Mouse (Mus musculus): ENCODE measurements around the gene Gm17087. TPM values are rescaled to one million over a fixed set of nuclear protein-coding genes. Genes with fewer than 3 reads are reported as not detected.

The Gm17087 gene
- total RNA-seq (2014; fragmentation: Nextera tagmentation), result not detected in 2 replicates
- total RNA-seq (2017), result not detected in 2 replicates

DNA sequence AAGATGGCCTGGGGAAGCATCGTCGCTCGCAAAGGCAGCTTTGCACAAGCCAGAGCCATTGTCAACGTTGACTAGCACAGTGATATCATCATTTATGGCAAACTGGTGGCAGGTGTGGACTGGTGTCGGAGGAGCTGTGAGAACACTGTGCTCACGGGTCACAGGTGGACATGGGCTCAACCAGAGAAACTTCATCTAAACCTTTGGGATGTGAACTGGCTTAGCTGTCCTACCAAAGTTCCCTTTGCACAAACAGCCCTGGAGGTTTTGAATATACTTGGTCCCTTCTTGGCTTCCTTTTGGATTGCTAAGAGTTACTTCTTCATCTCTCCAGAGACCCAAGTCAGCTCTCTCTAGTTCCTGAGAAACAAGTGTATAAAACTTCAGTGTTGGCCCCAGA is at the start of gene Gm17087:
TSS of gene Gm17087 (minus strand) at position 101 of the 400 bp plus-strand sequence.
- no peak for ATAC-seq (replicated peaks; ENCODE audit: poor library complexity, severe bottlenecking)

- peak; percentile 79 for ATAC-seq (replicated peaks; ENCODE audit: poor library complexity, severe bottlenecking)
Observed at GRCm38 (mm10) chr17:8613882-8614551, 47.3 kb upstream of the Gm17087 start.

DNA sequence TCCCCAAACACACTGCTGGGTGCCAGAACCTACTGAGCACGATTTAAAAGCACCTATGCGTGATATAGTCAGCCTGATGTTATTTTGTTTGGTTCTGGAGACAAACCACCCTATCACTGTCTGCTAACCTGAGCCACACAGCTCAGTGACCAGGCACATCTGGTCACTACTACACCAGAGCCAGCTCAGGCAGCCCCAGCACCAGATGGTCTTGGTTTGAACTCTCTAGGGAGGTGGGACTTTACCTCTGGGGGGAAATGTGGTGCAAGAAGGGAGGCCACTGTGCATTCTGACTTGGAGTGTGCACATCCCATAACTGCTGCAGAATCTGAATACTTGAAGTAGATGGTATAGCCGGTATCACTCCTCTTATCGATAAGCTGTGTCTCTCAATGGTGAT is 45.2 kb upstream of the Gm17087 start:
- no peak for ATAC-seq (replicated peaks; ENCODE audit: poor library complexity, severe bottlenecking)

DNA sequence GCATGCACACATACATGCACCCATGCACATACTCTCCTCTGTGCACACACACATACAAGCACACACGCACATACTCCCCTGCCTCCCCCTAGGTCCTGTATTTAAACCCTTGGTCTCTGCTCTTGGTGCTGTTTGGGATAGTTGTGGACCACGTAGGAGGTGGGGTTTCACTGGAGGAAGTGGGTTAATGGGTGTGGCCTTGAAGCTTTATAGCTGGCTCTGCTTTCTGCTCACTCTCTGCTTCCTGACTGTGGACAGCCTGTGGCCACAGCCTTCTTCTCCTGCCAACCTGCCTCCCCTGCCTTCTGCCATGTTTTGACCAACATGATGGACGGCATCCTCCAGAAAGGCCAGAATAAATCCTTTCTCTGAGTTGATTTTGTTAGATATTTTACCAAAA is 39.9 kb upstream of the Gm17087 start:
- peak; percentile 50 for ATAC-seq (replicated peaks; ENCODE audit: poor library complexity, severe bottlenecking)

- no peak for ATAC-seq (replicated peaks; ENCODE audit: poor library complexity, severe bottlenecking)
Observed at GRCm38 (mm10) chr17:8605921-8606320, 39.2 kb upstream of the Gm17087 start.

- ATAC-seq (replicated peaks; ENCODE audit: poor library complexity, severe bottlenecking), result no peak
Observed at GRCm38 (mm10) chr17:8602976-8603375, 36.2 kb upstream of the Gm17087 start.

- peak; percentile 77 for ATAC-seq (replicated peaks; ENCODE audit: poor library complexity, severe bottlenecking)
Observed at GRCm38 (mm10) chr17:8597790-8598189, 31.0 kb upstream of the Gm17087 start.

DNA sequence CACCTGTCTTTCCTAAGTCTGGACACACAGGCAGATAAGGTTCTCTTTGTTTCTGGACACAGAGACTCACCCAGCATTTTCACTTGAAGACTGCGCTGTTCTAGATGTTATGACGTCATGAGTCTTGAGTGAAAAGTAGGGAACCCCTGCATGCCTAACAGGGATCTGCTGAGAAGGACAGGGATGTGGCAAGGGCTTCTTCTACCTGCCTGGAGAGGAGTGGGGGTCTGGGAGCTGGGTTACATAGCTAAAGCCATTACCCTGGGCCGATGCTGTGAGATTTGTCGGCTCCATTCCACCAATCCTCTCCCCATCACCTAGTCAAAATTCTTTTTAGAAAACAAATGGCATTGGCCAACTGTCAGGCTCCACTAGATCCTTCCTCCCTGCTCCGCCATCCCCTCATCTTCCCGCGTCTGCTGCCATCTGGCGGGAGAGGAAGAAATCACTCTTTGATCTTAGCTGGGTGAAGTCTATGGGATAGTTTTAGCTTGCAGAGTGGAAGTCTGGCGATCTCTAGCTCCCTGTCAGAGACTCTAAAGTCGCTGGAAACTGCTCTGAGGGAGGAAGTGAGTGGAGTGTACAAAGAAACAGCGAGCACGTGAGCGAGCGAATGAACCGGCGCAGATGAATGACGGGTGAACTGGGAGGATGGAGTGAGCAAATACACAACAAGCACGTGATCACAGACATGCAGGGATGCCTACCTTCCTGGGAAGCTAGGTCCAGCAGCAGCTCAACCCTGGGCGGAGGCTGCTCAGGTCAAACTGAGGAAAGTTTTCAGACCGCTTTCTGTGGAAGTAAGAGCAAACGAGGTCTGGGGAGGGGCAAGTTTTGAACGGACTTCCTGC is 25.9 kb upstream of the Gm17087 start:
- ATAC-seq (replicated peaks; ENCODE audit: poor library complexity, severe bottlenecking), result peak; percentile 80

GRCm38 (mm10) chr17:8581579-8581978 is 14.8 kb upstream of the Gm17087 start:
- no peak for ATAC-seq (replicated peaks; ENCODE audit: poor library complexity, severe bottlenecking)

DNA sequence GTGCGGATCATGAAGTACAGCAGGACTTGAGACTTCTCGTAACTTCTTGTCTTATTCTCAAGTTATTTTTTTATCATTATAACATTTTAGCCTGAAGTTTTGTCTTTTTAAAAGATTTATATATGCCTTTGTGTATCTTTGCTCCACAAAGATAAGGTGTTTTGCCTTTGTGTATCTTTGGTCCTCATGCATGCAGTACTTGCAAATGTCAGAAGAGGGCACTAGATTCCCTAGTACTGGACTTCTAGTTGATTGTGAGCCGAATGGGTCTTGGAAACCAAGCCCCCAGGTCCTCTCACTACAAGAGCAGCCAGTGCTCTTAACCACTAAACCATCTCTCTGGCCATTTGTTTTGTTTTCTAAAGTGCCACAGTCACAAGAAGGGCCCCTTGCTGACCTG is 13.6 kb upstream of the Gm17087 start:
- ATAC-seq (replicated peaks; ENCODE audit: poor library complexity, severe bottlenecking), result no peak

- ATAC-seq (replicated peaks; ENCODE audit: poor library complexity, severe bottlenecking), result no peak
Observed at GRCm38 (mm10) chr17:8573542-8574260, 7.0 kb upstream of the Gm17087 start.

DNA sequence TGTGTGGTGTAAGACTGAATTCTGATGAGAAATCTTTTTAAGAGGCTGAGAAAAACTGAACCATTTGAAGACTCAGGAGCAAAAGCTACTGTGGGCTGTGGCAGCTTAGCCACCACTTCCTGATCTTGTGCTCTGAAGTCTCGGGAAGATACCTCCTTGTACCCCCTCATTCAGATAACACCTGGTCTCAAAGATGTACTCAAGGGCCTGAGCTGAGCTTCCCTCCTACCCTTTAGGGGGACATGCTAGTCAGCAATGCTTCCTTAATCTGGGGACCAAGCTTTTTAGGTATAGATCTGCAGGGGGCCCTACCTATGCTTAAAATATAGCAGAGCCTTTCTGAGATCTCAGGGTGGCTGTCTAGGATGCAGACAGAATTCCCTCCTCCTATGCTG is 3.9 kb downstream of the Gm17087 start:
- ATAC-seq (replicated peaks; ENCODE audit: poor library complexity, severe bottlenecking), result no peak; the same call in 1 of the 2 replicates

DNA sequence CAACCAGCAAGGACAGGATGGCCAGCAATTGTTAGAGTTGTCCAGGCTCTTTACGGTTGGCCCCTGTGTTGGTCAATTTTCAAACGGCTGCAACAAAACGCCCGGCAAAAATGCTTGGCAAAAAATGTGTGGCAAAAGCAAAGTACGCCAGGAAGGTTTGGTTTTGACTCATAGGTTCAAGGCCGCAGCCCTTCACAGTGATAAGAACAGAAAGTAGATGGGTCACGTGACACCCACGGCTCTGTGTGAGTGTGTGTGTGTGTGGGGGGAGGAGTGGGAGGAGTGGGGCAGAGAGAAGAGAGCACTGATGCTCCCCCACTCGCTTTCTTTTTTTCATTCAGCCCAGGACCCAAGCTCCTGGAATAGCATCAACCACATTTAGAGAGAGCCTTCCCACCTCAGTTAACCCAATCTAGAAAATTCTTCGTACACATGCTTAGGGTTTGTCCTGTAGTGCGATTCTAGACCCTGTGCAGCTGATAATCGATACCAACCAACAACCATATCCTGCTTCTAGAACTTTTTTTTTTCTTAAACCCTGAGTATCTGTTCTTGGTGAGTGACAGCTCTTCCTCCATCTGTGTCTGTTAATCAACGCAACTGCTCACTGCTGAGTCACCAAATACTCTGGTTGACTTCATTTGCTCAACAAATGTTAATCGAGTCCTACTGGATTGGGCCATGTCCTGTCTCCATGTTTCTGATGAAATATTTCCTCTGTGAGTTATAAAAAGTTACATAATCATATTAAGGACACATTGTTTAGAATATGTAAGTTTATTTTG is 4.5 kb downstream of the Gm17087 start:
- ATAC-seq (replicated peaks; ENCODE audit: poor library complexity, severe bottlenecking), result peak; percentile 89

DNA sequence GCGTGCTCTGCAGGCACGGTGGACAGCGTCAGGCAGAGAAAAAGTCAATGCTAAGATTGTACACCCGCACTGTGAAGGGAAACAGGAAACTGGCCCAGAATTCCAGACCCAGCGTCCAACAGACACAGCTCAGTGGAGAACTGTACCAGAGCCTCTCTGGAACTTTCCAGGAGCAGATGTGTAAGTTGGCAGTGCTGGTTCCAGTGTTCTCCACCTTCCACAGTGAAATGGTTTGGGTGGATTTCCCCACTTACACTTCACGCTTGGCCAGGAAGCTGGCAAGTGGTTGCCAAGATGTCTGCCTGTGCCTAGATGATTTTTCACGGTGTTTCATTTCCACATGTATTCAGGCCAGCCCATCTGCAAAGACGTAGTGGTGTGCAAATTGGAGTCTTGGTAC is 8.8 kb downstream of the Gm17087 start:
- no peak for ATAC-seq (replicated peaks; ENCODE audit: poor library complexity, severe bottlenecking)

DNA sequence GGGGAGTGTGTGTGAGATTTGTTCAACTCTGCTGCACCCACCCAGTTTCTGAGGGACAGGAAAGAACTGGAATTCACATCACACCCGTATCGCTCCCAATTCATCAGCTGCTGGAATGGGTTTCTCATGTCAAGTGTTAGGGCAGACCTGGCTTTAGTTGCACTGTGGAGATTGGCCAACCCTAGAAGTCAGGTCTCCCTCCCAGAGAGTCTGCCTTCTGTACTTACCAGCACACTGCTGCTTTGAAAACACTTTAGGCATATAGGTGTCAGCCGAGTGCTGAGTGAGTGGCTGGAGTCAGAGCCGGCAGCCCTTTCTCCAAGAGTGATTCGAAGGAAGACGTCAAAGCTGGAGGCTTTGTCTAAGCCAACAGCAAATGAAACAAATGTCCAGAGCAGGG is 10.5 kb downstream of the Gm17087 start:
- ATAC-seq (replicated peaks; ENCODE audit: poor library complexity, severe bottlenecking), result no peak

- ATAC-seq (replicated peaks; ENCODE audit: poor library complexity, severe bottlenecking), result no peak
Observed at GRCm38 (mm10) chr17:8555785-8556184, 11.0 kb downstream of the Gm17087 start.

DNA sequence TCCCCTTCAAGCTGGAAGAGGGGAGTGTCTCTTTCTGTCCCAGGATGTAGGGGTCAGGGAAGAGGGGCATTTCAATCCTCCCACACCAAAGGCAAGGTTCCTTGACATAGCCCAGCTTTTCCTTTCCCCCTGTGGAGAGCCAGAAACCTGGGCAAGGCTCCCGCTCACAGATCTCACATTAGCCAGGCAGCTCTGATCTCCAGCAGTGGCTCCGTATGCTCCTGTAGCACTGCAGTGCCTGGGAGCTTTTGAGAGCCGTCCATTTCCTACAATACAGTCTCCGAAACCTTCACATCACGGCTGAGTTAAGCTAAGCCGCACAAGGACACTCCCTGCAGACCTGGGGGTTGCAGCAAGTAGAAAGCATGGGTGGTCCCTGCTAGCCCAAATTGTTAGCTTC is 12.5 kb downstream of the Gm17087 start:
- no peak for ATAC-seq (replicated peaks; ENCODE audit: poor library complexity, severe bottlenecking)

- no peak for ATAC-seq (replicated peaks; ENCODE audit: poor library complexity, severe bottlenecking)
Observed at GRCm38 (mm10) chr17:8553601-8554000, 13.1 kb downstream of the Gm17087 start.

DNA sequence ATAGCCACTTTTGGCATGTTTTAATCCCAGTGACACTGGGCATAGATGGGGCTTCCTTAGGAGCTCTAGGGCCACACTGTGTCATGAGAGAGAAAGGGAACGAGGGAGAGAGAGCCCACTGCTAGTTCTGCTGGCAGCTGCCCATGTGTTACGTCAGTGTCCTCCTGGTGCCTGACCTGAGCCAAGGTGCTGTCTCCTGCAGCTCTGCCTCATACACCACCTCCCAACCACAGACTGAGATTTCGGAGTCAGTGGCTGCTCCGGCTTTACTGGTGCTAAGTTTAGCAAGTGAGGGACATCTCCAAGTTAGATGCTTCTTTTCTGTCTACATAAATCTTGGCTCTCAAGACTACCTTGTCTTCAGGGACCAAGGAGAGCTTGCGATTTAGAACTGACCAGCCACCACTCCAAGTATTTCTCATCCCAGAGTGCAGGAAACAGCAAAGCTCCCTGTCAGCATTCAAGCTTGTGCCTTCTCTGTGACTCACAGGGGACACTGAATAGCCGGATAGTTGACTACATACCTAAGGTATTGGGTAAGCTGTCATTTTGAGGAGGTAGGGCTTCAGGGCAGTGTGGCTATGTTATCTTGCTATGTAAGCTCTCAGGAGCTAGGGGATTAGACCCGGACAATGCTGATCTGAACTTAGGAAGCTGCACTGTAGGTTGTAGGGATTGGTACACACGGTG is 14.3 kb downstream of the Gm17087 start:
- no peak for ATAC-seq (replicated peaks; ENCODE audit: poor library complexity, severe bottlenecking)

DNA sequence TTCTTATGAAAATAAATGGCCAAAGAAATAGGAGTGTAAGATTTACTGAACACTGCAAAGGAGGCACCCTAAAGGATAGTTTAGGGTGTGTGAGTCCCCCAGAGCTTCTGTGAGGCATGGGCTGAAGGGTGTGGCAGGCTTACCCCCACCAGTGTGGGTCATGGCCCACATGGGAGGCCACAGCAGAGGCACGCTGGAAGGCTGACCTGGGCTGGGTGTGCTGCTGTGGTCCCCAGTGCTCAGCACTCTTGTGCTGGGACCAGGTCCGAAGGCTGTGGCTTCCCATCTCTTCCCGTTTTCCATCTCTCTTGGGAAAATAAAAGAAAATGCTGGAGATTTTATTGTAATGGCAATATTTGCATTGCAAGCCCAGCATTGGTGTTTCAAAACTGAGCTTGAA is 15.1 kb downstream of the Gm17087 start:
- no peak for ATAC-seq (replicated peaks; ENCODE audit: poor library complexity, severe bottlenecking)

All from granulocyte monocyte progenitor cell, adult 5-6 weeks (primary cell).